Mouse (Mus musculus): ENCODE measurements around the gene Hoxb7.

Gene Hoxb7

DNA sequence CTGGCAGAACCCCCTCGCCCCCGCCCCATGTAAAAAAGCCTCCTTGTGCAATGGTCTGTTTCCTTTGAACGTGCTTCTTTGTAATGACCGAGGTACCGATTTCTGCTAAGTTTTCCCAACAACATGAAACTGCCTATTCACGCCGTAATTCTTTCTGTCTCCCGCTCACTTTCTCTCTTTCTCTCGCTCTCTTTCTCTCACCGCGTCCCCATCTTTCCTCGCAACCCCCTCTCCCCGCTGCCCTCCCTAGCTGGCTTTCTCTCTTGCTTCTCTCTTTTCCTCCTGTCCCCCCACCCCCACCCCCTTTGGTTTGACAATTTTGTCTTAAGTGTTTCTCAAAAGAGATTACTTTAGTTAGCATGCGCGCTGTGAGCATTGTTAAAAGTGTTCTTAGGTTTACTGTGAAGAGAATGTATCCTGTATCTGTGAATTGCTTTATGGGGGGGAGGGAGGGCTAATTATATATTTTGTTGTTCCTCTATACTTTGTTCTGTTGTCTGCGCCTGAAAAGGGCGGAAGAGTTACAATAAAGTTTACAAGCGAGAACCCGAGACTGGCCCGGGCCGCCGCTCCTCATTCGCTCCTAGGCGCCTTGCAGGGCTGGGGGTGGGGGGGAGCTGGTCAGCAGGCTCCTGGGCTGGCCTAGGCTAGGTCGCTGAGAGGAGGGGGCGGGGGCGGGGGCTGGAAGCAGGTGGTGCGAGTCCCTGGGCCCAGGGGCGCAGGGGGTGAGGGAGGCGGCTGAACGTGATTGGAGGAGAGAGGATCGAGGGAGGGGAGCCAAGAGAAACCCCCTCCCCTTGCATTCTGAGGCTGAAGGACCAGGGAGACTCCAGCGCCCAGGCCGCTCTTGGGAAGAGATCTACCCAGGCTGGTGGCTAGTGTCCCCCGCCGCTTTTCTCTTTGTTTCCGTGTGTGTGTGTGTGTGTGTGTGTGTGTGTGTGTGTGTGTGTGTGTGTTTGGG, 1.4 kb upstream of the Hoxb7 start:
- DNase-seq (ENCODE audit: low spot score in 2 of 2): no peak

DNA sequence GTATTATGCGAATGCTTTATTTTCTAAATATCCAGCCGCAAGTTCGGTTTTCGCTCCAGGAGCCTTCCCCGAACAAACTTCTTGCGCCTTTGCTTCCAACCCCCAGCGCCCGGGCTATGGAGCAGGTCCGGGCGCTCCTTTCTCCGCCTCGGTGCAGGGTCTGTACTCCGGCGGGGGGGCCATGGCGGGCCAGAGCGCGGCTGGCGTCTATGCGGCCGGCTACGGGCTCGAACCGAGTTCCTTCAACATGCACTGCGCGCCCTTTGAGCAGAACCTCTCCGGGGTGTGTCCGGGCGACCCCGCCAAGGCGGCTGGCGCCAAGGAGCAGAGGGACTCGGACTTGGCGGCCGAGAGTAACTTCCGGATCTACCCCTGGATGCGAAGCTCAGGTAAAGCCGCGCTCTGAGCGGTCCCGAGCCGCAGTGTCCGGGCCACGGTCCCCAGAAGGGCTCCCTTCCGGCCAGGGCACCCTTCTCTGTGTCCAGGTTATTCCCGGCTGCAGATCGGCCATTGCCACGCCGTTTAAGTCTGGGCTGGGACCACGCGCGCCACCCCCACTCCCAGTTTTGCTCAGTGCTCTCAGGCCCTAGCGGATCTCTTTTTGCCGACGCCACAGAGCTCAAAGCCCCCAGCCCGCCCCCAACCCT, 439 bp downstream of the Hoxb7 start:
- DNase-seq (ENCODE audit: low spot score in 2 of 2): no peak

DNA sequence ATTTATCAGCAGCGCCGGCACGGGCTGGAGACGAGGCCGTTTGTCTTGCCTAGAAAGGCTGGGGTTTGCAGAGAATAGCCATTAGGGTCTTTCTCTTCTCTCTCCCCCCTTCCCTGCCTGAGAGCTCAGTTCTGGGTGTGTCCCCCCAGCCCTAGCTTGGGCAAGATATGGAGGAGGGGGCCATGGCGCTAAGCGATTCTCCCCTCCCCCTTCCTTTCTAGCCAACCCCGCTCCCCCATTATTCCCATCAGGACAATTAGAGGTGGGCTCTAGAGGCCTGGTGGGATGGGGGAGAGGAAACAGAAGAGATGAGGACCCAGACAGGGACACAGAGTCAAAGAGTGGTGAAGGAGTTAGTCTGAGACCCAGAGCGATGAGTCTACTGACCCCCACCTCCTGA, 988 bp downstream of the Hoxb7 start:
- no peak for DNase-seq (ENCODE audit: low spot score in 2 of 2)

DNA sequence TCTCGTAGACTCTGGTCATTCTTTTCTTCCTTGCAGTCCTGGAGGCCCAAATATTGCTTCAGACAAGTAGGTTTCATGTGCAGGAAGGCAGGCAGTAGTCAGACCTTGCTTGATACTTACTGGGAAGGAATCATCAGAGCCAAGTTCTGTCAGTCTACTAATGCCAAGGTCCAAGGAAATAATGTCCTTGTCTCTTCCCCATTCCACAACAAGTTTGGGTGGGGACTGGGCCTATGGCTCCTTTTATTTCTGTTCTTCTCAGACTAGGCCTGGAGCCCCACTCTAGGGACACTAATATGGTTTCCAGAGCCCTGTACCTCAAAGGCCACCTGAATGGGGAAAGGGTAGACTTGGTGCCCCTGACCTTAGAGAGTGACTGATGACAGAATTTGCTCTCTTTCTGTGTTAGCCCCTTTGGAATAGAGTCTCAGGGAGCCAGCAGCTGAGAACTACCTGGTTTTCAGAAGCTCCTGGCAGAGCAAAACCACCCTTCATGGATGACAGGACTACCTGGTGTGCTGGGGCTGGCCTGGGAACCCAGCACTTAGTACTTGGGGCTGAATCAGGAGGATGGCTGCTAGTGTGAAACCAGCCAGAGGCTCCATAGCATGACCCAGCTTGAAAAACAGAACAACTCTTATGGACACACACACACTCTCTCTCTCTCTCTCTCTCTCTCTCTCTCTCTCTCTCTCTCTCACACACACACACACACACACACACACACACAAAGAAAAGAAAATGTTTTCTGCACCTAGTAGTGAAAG, 2.2 kb downstream of the Hoxb7 start:
- DNase-seq (ENCODE audit: low spot score in 2 of 2): no peak

DNA sequence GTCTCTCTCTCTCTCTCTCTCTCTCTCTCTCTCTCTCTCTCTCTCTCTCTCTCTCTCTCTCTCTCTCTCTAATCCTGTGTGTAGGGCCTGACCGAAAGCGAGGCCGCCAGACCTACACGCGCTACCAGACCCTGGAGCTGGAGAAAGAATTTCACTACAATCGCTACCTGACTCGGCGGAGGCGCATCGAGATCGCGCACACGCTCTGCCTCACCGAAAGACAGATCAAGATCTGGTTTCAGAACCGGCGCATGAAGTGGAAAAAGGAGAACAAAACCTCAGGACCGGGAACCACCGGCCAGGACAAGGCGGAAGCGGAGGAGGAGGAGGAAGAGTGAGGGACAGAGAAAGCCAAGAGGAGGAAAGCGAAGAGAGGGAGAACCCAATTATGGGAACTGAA, 2.9 kb downstream of the Hoxb7 start:
- no peak for DNase-seq (ENCODE audit: low spot score in 2 of 2)

DNA sequence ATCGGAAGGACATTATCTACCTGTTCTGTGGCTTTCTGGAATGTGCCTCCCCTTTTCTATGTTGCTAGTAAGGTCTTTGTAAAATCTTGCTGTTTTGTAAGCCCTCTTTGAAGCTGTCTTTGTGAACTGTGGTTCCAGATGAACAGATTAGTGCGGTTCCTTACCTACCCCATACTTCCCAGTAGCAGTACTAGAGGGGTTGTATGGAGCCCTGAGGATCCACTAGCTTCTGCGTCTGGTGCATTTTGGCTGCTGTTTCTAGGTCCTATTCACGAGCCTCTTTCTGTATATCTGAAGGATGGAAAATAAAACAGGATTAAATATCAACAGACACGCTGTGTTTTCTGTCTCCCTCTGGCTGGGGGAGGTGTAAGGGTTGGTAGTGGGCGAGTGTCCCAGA, 3.4 kb downstream of the Hoxb7 start:
- DNase-seq (ENCODE audit: low spot score in 2 of 2): no peak

DNA sequence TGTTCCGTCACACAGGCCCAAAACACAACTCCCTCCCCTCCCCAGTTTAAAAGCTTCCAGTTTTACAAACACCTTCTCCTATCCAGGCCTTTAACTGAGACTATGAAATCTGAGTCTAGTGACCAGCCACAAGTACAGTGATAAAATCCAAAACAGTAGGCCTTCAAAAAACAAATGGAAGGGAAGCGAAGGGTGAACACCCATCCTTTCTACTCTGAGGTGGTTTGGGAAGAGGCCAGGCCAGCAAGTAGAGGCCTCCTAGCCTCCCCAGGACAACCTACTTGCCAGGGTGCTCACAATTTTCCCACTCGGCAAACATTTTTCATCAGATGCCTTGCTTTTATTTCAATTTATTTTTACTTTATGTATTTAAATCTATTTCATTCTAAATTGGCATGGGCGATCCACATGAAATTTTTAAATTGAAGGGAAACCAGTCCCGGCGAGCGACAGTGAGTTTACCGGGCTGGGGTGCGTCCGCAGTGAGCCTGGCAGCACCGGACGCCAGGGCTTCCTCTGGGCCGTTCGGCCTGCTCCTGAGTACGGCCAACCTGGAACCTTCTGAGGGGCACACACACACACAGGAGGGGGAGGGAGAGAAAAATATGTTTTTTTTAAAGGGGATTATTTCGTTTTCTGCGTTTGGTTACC, 4.4 kb downstream of the Hoxb7 start:
- no peak for DNase-seq (ENCODE audit: low spot score in 2 of 2)

DNA sequence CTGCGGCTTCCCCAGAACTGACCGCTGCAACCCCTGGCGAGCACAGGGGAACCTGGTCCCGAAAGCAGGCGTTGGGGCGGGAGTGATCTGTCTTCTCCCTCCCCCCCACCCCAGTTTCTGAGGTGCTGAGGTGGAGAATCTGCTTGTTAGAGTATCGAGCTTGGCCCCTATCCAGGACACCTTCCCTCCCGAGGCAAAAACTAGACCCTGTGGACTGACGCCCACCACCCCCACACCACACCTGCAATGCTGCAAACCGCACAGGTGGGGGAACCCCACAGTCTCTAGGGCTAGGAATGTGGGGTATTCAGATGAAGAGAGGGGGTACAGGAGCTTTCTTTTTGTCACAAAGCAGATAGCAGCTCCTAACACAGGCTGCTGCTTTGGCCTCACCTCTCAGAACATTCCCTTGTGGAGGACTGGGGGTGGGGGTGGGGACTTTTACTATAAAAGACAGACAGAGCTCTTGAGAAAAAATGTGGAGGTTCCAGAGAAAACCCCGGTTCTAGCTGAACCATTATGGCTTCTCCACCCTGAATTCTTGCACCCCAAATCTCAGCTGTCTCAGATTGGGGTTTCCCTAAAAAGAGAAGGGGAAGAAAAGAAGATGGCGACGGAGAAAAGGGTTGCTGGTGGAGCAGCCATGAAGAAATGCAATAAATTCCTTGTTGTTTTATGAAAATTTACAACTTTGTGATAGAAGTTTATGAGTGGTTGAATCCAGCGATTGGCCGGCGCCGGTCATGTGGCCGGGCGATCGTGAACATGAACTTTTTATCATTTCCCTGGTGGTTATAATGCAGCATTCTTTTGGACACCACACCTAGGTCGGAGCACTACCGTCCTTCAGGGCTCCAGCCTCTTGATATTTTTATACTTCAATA, 5.5 kb downstream of the Hoxb7 start, which contains the start of gene Hoxb6:
Gene Hoxb6, plus strand, starts transcription at position 796 of the 884 bp plus-strand sequence.
- no peak for DNase-seq (ENCODE audit: low spot score in 2 of 2)

DNA sequence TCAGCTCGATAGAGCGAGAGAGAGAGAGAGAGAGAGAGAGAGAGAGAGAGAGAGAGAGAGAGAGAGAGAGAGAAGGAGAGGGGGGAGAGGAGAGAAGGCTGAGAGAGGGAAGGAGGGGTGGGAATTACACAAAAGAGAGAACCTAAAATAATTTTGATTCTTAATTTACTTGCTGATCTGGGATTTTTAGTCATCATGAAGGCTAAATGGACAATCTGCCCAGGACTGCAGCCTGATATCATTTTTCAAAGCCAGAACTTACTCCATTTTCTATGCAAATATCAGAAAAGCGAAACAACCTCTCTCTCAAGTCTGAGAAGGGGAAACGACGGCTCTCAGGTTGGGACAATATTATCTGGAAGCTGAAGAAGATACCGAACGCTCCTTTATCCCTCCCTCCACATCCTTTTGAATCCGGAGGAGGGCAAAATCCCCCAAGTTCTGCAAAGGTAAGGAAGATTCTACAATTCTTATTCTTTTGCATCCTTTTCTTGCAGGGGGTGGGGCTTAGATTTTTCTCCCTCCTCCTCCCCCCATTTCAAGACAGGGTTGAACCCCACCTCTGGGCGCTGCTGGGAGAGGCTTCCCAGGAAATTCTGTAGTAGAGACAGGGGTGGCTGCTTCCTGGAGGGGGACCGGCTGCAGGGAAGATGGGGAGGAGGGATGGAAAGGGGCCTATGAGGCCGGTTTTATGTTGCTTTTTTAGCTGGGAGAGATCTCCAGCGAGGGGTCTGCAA, 6.3 kb downstream of the Hoxb7 start:
- no peak for DNase-seq (ENCODE audit: low spot score in 2 of 2)

DNA sequence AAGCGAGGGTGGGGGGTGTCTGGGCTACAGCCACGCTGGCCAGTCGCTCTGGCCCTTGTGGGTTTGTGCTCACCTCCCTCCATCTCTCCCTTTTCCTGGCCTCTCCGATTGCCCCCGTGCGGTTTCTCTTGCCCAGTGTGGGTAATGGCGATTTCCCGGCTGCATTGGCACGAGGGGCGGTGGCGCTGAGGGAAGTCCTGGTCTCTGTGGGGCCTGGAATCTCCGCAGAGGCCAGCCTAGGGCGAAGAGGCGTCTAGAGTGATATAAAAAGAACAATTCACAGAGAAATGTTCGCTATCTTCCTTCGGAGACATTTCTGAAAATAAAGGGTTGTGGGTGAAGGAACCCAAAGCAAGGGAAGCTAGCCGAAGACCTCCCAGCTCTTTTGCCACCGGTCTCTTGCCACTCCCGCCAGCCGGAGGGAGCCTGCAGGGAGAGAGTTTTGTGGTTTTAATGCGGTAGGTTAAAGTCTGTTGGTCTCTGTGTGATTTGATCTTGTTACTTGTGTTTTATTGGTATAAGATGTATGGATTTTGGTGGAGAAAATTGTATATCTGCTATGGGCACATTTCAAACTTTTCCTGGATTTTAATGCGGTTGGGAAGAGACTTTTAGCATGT, 7.0 kb downstream of the Hoxb7 start:
- DNase-seq (ENCODE audit: low spot score in 2 of 2): no peak

DNA sequence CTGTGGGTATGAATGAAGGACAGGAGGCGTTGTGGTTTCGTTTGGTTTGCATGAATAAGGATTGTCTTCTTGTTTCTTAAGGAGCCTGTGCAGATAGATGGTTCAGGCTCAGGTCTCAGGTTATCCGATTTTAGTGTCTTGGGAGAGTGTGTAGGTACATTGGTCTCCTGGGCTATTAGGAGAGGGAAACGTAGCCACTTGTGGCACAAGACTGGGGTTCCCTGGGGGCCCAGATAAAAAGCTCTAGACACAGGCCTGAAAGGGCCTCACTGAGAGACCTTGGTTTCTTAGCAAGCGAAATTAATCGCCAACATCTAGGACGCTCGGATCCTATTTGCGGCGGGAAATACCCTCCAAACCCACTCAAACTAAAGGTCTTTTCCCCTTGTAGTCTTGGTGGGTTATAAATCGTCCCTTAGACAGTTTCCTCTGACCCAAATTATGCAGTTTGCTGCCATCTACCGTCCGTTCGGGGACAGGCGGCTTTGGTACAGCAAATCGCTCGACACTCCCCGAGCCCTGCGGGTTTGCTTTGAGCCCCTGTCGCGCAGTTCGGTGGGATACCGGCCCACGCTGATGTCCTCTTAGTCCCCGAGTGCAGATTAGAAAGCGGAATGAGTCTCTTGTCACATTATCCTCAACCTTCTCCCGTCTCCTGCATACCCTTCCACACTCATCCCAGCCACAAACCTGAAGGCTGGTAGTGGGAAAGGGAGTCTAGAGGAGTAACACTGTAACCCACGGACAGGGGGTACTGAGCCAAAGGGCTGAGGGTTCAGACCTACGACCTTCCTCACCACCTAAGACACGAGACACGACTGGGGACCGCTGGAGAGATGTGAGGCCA, 8.0 kb downstream of the Hoxb7 start:
- DNase-seq (ENCODE audit: low spot score in 2 of 2): peak in 1 of 2 experiments; percentile 43

DNA sequence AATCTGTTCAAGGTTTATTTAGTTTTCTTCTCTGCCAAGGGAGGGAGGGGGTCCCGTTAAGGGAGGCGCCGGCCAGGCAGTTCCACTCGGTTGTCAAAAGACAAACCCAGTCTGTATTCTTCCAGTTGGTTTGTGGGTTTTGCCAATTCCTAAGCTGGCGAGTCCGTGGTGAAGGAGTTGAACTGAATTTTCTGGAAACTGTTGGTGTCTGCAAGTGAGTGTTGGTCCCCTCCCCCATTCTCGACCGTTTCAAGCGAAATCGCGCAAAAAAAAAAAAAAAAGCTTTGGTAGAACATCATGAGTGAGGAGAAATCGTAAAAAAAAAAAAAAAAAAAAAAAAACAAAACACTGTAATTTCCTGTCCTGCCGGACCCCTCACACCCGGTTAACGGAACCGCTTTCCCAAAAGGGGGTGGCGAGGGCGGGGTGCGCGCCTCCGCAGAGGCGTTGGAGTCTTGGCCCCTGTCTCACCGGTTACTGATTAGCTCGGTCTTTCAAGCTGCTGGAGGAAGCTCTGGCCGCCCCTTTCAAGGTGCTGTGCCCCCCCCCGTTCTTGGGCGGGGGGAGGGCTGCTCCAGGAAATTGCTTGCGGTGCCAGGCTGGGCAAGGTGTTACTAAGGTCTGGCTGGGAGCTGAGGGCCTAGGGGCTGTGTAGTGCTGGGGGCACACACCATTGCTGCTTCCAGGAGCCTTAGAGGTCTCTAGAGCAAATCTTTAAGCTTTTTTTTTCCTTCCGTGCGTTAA, 8.8 kb downstream of the Hoxb7 start:
- DNase-seq (ENCODE audit: low spot score in 2 of 2): no peak

DNA sequence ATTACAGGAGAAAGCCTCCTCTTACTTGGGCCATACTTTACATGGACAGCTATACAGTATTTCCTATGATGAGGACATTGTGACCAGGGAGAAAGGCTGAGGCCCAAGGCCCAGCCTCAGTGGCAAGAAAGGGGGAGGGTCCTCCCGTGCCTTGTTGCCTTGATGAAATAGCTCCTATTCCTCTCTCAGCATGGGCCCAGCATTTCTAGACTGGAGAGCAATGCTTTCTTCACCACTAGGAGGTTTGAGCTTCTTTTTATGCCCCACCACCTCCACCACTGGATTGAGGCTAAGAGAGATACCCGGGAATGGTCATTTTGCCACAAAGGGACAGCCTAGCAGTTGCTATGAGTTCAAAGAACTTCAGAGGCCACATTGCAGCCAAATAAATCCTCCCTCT, 10.6 kb downstream of the Hoxb7 start:
- no peak for DNase-seq (ENCODE audit: low spot score in 2 of 2)

DNA sequence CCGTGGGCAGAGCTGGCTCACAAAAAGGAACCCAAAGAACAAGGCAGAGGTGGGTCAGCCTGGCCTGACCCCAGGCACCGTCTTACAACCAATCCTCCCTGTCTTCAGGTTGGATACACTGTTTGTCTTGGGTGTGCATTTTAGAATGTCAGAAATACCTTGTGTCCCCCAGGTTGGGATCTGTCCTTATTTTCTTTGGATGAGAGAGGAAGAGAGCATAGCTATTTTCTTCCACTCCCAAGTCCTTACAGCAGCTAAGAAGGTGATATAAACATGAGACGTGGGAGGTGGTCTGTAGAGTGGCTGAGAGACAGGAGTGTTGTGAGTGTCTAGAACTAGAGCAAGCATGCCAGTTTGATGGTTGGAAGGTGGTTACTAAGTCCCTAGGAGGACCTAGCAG, 11.0 kb downstream of the Hoxb7 start:
- no peak for DNase-seq (ENCODE audit: low spot score in 2 of 2)

DNA sequence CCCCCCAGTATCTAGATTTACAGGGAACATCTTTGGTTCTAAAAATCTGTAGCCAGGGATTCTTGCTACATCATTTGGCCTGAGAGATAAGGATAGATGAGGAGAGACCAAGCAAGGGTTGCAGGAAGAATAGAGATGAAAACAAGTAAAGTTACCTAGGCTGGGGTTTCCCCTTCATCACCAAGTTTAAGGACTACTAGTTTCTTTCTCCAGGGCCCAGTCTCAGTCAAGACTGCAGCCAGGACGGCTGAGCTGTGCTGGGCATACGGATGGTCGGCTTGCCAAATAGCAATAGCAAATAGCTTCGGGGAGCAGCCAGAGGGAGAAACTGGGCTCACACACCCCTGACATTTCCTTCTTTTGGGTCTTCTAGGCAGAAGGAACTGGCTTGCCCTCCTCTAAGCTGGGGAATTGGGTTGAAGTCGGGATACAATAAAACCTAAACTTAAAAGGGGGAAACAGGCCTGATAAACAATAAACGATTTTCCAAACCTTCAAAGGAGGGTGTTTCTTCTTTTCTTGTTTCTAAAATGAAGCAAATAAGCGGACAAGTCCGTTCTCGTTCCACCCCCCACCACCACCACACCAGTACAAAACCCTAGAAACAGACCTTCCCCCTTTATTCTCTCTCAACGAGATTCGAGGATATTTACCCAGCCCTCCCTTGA, 11.7 kb downstream of the Hoxb7 start:
- no peak for DNase-seq (ENCODE audit: low spot score in 2 of 2)

DNA sequence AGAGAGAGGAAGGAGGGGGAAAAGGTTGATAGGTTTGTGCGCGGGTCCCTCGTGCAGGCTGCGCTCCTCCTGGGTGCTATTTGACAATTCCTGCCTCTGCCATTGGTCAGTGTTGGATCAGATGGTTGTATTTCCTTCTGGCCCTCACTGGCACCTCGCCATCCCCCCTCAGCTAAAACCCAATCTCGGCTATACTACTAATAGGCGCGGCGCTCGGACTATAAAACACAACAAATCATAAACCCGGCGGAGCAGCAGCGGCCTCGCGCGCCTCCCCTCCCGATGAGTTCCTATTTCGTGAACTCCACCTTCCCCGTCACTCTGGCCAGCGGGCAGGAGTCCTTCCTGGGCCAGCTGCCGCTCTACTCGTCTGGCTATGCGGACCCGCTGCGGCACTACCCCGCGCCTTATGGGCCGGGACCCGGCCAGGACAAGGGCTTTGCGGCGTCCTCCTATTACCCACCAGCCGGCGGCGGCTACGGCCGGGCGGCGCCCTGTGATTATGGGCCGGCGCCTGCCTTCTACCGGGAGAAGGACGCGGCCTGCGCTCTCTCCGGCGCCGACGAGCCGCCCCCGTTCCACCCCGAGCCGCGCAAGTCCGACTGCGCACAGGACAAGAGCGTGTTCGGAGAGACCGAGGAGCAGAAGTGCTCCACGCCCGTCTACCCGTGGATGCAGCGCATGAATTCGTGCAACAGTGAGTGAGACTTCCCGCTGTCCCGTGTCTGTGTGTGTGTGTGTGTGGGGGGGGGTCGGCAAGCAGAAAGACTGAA, 12.7 kb downstream of the Hoxb7 start:
- no peak for DNase-seq (ENCODE audit: low spot score in 2 of 2)

DNA sequence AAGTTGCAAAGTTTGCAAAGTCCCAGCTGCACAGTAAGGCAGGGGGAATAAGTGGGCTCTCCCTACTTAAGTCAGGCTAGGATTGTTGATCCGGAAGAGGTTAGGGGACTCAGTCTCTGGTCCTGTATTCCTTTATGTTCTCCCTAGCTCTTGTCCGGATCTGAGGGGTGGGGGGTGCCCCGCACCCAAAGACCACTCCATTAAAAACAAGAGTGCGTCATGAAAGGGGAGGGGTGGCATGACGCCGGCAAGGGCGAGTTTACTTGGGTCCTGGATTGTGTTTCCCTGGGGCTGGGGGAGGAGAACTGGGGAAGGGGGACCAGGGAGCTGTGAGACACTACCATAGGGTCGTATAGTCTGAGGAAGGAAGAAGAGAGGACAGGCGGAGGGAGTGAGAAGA, 13.4 kb downstream of the Hoxb7 start:
- DNase-seq (ENCODE audit: low spot score in 2 of 2): no peak
